Mouse (Mus musculus) kidney, embryonic 14.5 days (tissue): ENCODE data around the gene BC024978. TPM values are rescaled to one million over a fixed set of nuclear protein-coding genes. Genes with fewer than 3 reads are reported as not detected.
A peak's percentile ranks its signal among the peaks of the same experiment; 100 is the strongest.

Source experiments
- ATAC-seq: fragments of 200-750 bp; cut with Nextera tagmentation; 2 replicates; pipeline ENCODE4 v1.8.0; 2017; ENCODE audit warnings: moderate number of reproducible peaks, mild to moderate bottlenecking, moderate TSS enrichment, moderate library complexity; ENCODE audit not compliant: low FRiP score, low TSS enrichment
- H3K27ac ChIP-seq: fragments of 300-500 bp; sonication (generic); 2 replicates; pipeline ENCODE4 v1.5.1; 2014; ENCODE audit warnings: low read depth, mild to moderate bottlenecking, low read length, moderate library complexity, mixed read lengths
- H3K27me3 ChIP-seq: fragments of 300-500 bp; sonication (generic); 2 replicates; pipeline ENCODE4 v1.6.1; 2014; ENCODE audit warnings: mild to moderate bottlenecking, low read length; ENCODE audit not compliant: control insufficient read depth, insufficient read depth
- H3K36me3 ChIP-seq: fragments of 300-500 bp; sonication (generic); 2 replicates; pipeline ENCODE4 v1.6.1; 2014; ENCODE audit warnings: low read length, mixed read lengths; ENCODE audit not compliant: control insufficient read depth, insufficient read depth
- H3K4me1 ChIP-seq: fragments of 300-500 bp; sonication (generic); 2 replicates; pipeline ENCODE4 v1.6.1; 2014; ENCODE audit warnings: low read length, mixed read lengths; ENCODE audit not compliant: control insufficient read depth, insufficient read depth
- H3K4me2 ChIP-seq: fragments of 300-500 bp; sonication (generic); replicated peaks from 2 replicates; pipeline ENCODE4 v1.6.1; 2014; ENCODE audit warnings: low read depth, mild to moderate bottlenecking, low read length
- H3K4me3 ChIP-seq: fragments of 300-500 bp; sonication (generic); 2 replicates; pipeline ENCODE4 v1.5.1; 2014; ENCODE audit warnings: mild to moderate bottlenecking, low read length
- H3K9ac ChIP-seq: fragments of 300-500 bp; sonication (generic); 2 replicates; pipeline ENCODE4 v1.6.1; 2014; ENCODE audit warnings: low read depth, mild to moderate bottlenecking, low read length, moderate library complexity
- H3K9me3 ChIP-seq: fragments of 300-500 bp; sonication (generic); 2 replicates; pipeline ENCODE4 v1.6.1; 2016; ENCODE audit warnings: low read length; ENCODE audit not compliant: control insufficient read depth
- WGBS: fragments of 180-500 bp; shearing (Covaris S2); extraction: QIAGEN DNeasy Blood & Tissue Kit; methylation state at CpG from one replicate; pipeline ENCODE4 v1.1.7; 2014; 5-methylcytosine and 5-hydroxymethylcytosine counted together
- polyA plus RNA-seq: library from polyadenylated mRNA; unstranded; fragments of >200 nt; fragmentation: Nextera tagmentation; extraction: Ambion mirVana; gene quantifications from 2 replicates; pipeline ENCODE4 v1.2.1, GENCODE M21; 2014

The BC024978 gene
- polyA plus RNA-seq, 1 experiment from 2014 or later = 4.5 TPM

DNA sequence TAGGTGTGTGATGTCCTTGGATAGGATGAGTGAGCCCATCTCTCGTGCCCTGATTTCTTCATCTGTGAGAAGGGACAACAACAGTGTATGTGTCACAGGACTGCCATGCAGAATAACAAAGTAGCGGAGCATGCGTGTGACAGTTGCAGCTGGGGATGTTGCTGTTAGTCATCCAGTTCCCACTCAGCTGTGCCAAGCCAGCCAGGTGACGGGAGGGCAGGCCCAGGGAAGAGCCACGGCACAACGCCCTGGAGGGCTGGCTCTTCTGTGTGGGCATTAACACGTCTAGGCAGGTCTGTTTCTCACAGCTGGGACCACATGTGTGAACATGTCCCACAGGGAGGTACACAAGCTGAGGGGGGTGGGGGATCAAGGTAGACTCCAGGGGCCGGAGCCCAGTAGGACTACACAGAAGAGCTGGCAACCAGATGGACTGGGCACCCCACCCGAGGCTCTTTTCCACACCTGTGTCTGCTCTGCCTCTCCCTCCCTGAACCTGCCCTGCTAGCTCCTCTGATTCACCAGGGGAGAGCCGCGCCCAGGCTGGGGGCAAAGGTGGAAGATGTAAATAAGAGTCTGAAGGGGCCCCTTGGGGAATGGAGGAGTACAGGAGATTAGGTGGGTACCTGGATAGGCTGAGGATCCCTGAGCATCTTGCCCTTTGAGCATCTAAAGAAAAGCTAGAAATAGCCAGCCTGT, 29.4 kb downstream of the BC024978 start:
- peaks cover 36% of the 10 kb centered on the region for H3K4me1 ChIP-seq
- no peak overlapping the region for H3K4me3 ChIP-seq
- peak overlapping the region; percentile 89; the same call in 1 of the 2 replicates for H3K4me2 ChIP-seq
- WGBS = 75% methylated on average over 11 of the region's 11 CpGs
- no peaks in the 10 kb centered on the region for H3K9me3 ChIP-seq
- no peak overlapping the region for H3K27ac ChIP-seq
- no peaks in the 10 kb centered on the region for H3K27me3 ChIP-seq
- H3K9ac ChIP-seq = peak overlapping the region; percentile 13; the same call in 1 of the 2 replicates
- ATAC-seq = no peak
- no peaks in the 10 kb centered on the region; the same call in 1 of the 2 replicates for H3K36me3 ChIP-seq

DNA sequence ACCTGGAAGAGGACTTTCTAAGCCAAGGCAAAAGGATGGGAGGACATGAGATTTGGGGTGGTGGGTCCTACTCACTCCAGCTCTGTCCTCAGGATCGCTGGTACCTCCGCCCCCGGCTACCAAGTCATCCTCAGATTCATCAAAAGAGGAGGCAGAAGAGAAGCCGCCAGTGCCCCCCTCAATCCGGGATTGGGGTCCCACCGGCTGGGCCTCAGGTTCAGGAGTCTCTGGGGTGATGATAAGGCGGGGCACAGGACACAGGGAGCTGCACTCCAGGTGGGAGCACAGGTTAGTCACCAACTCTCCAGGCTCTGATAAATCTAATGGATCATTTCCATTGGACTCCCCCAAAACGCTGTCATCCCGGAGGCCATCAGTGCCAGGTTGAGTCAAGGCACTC, 31.7 kb downstream of the BC024978 start:
- Histone ChIP-seq H3K9ac (peak overlapping the region; percentile 81; the same call in 1 of the 2 replicates), H3K4me3 (peak overlapping the region; percentile 91), H3K27ac (no peak overlapping the region), H3K9me3 (no peaks in the 10 kb centered on the region), H3K4me1 (peaks cover 36% of the 10 kb centered on the region), H3K27me3 (no peaks in the 10 kb centered on the region), H3K4me2 (peak overlapping the region; percentile 89), H3K36me3 (no peaks in the 10 kb centered on the region; the same call in 1 of the 2 replicates)
- 31% methylated on average over 9 of the region's 9 CpGs for WGBS
- no peak for ATAC-seq

DNA sequence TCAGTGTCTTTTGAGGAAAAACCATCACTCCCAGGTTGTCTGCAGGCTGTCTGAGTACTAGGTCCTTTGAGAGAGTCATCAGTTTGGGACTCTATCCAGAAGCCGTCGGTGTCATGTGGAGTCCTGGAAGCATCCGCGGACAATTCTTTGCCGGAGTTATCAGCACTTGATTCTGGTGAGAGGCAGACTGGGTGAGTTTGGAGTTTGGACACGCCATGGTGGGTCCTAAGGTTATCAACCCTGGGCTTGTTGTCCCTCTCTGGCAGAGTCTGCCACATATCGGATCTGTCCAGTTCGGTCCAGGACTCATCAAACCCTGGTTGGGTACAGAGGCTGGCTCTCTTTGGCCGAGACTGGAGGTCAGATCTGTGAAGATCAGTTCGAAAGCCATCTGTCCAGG, 32.1 kb downstream of the BC024978 start:
- ATAC-seq = 0 out of 2 replicates have a peak, but pooled peaks have one; percentile 0
- Histone ChIP-seq H3K9ac (peak overlapping the region; percentile 81), H3K9me3 (no peaks in the 10 kb centered on the region), H3K36me3 (no peaks in the 10 kb centered on the region; the same call in 1 of the 2 replicates), H3K27me3 (no peaks in the 10 kb centered on the region), H3K27ac (no peak overlapping the region; the same call in 1 of the 2 replicates), H3K4me2 (peak overlapping the region; percentile 89), H3K4me1 (peaks cover 36% of the 10 kb centered on the region), H3K4me3 (peak overlapping the region; percentile 91)
- 4% methylated on average over 10 of the region's 10 CpGs for WGBS

DNA sequence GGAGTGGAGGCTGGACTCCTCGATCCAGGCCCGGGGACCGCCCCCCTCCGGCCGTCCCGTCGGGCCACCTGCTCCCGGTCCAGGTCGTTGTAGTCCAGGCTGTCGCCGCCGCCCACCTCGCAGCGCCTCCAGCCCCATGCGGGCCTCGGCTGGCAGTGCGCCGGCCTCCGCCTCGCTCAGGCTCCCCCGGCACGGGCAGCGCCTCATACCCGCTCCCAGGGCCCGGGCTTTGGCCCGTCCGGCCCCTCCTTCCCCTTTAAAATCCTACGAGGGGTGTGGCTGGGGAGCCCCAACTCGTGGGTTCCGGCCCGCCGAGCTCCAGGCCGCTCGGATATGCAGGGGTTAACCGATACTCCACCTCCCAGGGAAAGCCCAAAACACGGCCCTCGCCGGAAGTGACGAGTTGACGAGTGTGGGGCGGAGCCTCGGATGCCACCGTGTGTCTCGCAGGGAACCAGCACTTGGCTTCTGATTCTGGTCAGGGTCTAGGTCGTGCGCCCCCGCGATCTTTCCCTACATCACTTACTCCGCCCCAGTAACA, 32.8 kb downstream of the BC024978 start, which contains the start of gene Itpkc:
Itpkc (minus strand) TSS at position 381 of the 541 bp plus-strand sequence.
- ATAC-seq = peak; percentile 83
- H3K27me3 ChIP-seq = no peaks in the 10 kb centered on the region
- peak within 1 kb of the TSS; percentile 81 for H3K9ac ChIP-seq
- no peaks in the 10 kb centered on the region for H3K9me3 ChIP-seq
- H3K36me3 ChIP-seq = no peaks in the 10 kb centered on the region; the same call in 1 of the 2 replicates
- peak within 1 kb of the TSS; percentile 89 for H3K4me2 ChIP-seq
- H3K4me3 ChIP-seq = peak within 1 kb of the TSS; percentile 91
- H3K27ac ChIP-seq = peak within 1 kb of the TSS; percentile 88
- H3K4me1 ChIP-seq = peaks cover 36% of the 10 kb centered on the region
- under 1% methylated on average over 38 of the region's 49 CpGs for WGBS

DNA sequence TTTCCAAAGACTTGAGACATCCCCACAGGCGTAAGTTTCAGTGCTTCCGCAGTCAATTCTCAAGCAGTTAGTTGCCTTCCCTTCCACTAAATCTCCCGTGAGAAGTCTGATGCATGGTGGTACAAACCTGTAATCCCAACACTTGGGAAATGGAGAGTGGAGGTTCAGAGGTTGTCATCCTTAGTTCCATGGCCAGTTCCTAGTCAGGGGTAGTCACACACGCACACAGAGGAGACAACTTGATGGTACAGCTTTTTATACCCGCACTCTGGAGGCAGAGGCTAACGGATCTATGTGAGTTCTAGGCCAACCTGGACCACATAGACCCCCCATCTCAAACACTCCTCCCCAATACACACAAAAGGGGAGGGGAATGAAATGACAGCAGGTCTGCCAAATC, 33.3 kb downstream of the BC024978 start:
- 20% methylated on average over 6 of the region's 6 CpGs for WGBS
- H3K4me1 ChIP-seq = peaks cover 37% of the 10 kb centered on the region

DNA sequence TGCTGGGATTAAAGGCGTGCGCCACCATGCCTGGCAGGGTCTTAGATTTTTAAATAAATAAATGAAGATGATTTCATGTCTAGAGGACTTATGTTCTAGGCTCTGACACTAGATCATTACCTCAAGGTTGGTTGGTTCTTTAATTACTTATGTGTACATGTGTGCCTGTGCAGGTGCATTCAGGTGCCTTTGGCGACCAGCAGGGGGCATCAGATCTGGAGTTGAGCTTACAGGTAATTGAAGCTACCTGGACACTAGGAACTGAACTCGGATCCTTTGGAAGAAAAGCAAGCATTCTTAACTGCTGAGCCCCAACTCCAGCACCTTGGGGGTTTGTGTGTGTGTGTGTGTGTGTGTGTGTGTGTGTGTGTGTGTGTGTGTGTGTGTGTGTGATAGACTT, 35.2 kb downstream of the BC024978 start:
- 78% methylated on average over 4 of the region's 4 CpGs for WGBS
- no peak for ATAC-seq
- no peaks in the 10 kb centered on the region for H3K27me3 ChIP-seq
- H3K4me2 ChIP-seq = no peak overlapping the region
- no peaks in the 10 kb centered on the region for H3K36me3 ChIP-seq
- H3K9ac ChIP-seq = no peak overlapping the region
- no peak overlapping the region for H3K27ac ChIP-seq
- peaks cover 27% of the 10 kb centered on the region for H3K4me1 ChIP-seq
- H3K9me3 ChIP-seq = no peaks in the 10 kb centered on the region
- no peak overlapping the region for H3K4me3 ChIP-seq

More for the DNA sequence above, 33.3 kb downstream of the BC024978 start:
- Histone ChIP-seq H3K9me3 (no peaks in the 10 kb centered on the region), H3K4me3 (peak overlapping the region; percentile 91), H3K9ac (peak overlapping the region; percentile 81), H3K27me3 (no peaks in the 10 kb centered on the region), H3K4me2 (peak overlapping the region; percentile 89), H3K36me3 (no peaks in the 10 kb centered on the region), H3K27ac (peak overlapping the region; percentile 88)
- 0 out of 2 replicates have a peak, but pooled peaks have one; percentile 0 for ATAC-seq

DNA sequence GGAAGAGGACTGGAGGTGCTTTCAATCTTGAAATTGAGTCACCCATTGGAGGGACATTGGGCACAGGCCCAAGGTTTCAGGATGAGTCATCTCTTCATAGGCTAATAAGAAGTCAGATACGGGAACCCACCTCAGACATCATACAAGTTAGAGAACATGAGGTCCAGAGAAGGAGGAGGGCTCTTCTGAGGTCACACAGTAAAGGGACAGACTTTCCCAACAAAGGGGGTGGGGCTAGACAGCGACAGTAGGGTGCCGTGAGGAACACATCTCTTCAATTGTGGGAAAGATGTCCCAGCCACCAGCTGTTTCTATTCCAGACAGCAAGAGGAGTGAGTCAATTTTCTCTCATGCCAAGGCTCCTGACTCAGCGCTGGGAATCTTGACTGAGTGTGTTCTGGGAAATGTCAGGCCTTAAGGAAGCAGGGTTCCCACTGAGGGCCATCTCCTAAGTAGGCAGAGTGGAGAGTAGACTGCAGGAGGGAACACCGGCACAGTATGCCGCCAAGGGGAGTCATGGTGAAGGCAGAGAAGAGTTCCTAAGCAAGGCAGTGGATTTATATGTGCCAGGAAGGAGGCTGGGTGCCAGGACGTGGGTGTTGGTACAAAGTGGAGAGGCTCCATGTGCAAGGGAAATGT, 36.2 kb downstream of the BC024978 start:
- Histone ChIP-seq H3K9ac (no peak overlapping the region), H3K4me2 (no peak overlapping the region)
- 84% methylated on average over 7 of the region's 7 CpGs for WGBS

DNA sequence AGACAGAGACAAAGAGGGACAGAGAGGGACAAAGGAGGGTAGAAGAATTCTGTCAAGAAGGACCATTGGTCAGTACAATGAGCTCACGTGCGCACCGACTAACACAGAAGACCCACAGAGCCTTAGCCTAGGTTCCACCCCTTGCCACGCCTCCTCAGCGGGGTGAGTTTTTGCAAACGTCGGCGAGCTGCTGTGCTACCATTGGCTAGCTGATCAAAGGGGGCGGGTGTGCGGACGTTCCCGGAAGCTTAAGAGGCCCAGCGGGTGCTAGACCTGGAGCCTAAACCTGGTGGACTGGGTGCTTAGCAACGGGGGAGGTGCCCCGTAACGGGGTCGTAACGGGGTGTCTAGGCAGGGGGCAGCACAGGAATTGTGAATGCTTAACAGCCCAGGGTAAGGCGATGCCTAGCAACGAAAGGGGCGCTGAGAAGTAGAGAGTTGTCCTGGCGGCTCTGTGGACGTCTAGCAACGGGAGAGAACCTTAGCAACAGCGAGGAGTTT, 37.2 kb downstream of the BC024978 start, which contains the start of gene Coq8b:
Coq8b (plus strand) TSS at position 243 of the 501 bp plus-strand sequence.
- H3K27ac ChIP-seq = peak within 1 kb of the TSS; percentile 57; the same call in 1 of the 2 replicates
- H3K9ac ChIP-seq = peak within 1 kb of the TSS; percentile 58
- peak within 1 kb of the TSS; percentile 53 for H3K4me3 ChIP-seq
- peak; percentile 92 for ATAC-seq
- peaks cover 9% of the 10 kb centered on the region for H3K4me1 ChIP-seq
- no peaks in the 10 kb centered on the region for H3K27me3 ChIP-seq
- H3K9me3 ChIP-seq = no peaks in the 10 kb centered on the region
- no peaks in the 10 kb centered on the region for H3K36me3 ChIP-seq
- peak within 1 kb of the TSS; percentile 63 for H3K4me2 ChIP-seq
- WGBS = under 1% methylated on average over 25 of the region's 25 CpGs

More for the DNA sequence above, 36.2 kb downstream of the BC024978 start:
- no peak overlapping the region for H3K4me3 ChIP-seq
- no peak overlapping the region for H3K27ac ChIP-seq
- no peak for ATAC-seq
- peaks cover 16% of the 10 kb centered on the region for H3K4me1 ChIP-seq
- no peaks in the 10 kb centered on the region for H3K9me3 ChIP-seq
- H3K36me3 ChIP-seq = no peaks in the 10 kb centered on the region
- no peaks in the 10 kb centered on the region for H3K27me3 ChIP-seq
